Mouse (Mus musculus) liver, embryonic 16.5 days (tissue): ENCODE measurements around the gene Cdc42ep5. TPM values are rescaled to one million over a fixed set of nuclear protein-coding genes. Genes with fewer than 3 reads are reported as not detected.

Experiments used
- ATAC-seq: fragments of 200-750 bp; cut with Nextera tagmentation; 2 replicates; pipeline ENCODE4 v1.8.0; 2017; ENCODE audit warnings: low read depth, mild to moderate bottlenecking, moderate number of reproducible peaks, moderate library complexity
- H3K27ac ChIP-seq: fragments of 300-500 bp; sonication (generic); 2 replicates; pipeline ENCODE4 v1.5.1; 2014; ENCODE audit warnings: mild to moderate bottlenecking, low read length
- H3K27me3 ChIP-seq: fragments of 300-500 bp; sonication (generic); 2 replicates; pipeline ENCODE4 v1.6.1; 2014; ENCODE audit warnings: low read depth, low read length, mixed read lengths; ENCODE audit not compliant: control insufficient read depth, insufficient read depth
- H3K36me3 ChIP-seq: fragments of 300-500 bp; sonication (generic); 2 replicates; pipeline ENCODE4 v1.6.1; 2014; ENCODE audit warnings: mild to moderate bottlenecking; ENCODE audit not compliant: control insufficient read depth, insufficient read depth
- H3K4me1 ChIP-seq: fragments of 300-500 bp; sonication (generic); 2 replicates; pipeline ENCODE4 v1.6.1; 2014; ENCODE audit warnings: low read depth, low read length, mixed read lengths; ENCODE audit not compliant: control insufficient read depth
- H3K4me2 ChIP-seq: fragments of 300-500 bp; sonication (generic); 2 replicates; pipeline ENCODE4 v1.6.1; 2014; ENCODE audit warnings: low read depth, low read length, mixed read lengths
- H3K4me3 ChIP-seq: fragments of 300-500 bp; sonication (generic); 2 replicates; pipeline ENCODE4 v1.5.1; 2014; ENCODE audit warnings: low read depth, mild to moderate bottlenecking, low read length
- H3K9ac ChIP-seq: fragments of 300-500 bp; sonication (generic); 2 replicates; pipeline ENCODE4 v1.6.1; 2014; ENCODE audit warnings: low read depth, low read length
- H3K9me3 ChIP-seq: fragments of 300-500 bp; sonication (generic); replicated peaks from 2 replicates; pipeline ENCODE4 v1.6.1; 2016; ENCODE audit warnings: low read length; ENCODE audit not compliant: control insufficient read depth
- WGBS: fragments of 180-500 bp; shearing (Covaris S2); extraction: QIAGEN DNeasy Blood & Tissue Kit; methylation state at CpG from one replicate; pipeline ENCODE4 v1.1.7; 2014; ENCODE audit not compliant: insufficient replicate concordance; 5-methylcytosine and 5-hydroxymethylcytosine counted together
- polyA plus RNA-seq: library from polyadenylated mRNA; unstranded; fragments of >200 nt; fragmentation: Nextera tagmentation; extraction: Ambion mirVana; gene quantifications from 2 replicates; pipeline ENCODE4 v1.2.1, GENCODE M21; 2015

Gene Cdc42ep5
- polyA plus RNA-seq, 1 experiment from 2014 or later, result 6.7 TPM

GRCm38 (mm10) chr7:4111766-4112165 lies 52.9 kb downstream of the Cdc42ep5 start:
- no peaks in the 10 kb centered on the region for H3K36me3 ChIP-seq
- ATAC-seq, result no peak
- no peaks in the 10 kb centered on the region for H3K4me1 ChIP-seq
- H3K4me3 ChIP-seq, result no peak overlapping the region
- H3K9me3 ChIP-seq, result no peaks in the 10 kb centered on the region
- H3K27me3 ChIP-seq, result no peaks in the 10 kb centered on the region
- H3K4me2 ChIP-seq, result no peak overlapping the region
- H3K9ac ChIP-seq, result no peak overlapping the region
- H3K27ac ChIP-seq, result no peak overlapping the region
- WGBS, result 42% methylated on average over 3 of the region's 3 CpGs

DNA sequence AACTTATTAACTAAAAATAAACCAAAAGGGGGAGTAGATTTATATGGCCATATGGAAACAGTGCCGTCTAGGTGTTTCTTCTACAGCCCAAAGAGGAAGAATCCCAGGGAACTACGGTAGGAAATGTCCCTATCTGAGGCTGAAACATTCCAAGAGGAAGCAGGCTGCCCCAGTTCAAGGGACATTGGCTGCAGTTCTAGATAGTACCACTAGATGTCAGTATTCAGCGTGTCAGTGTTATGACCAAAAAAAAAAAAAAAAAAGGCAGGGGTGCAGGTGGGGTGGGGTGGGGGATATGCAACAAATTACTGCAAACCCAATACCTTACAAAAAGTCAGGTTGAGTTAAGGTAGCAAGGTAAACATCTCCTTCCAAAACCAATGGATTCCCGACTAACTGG lies 61.2 kb downstream of the Cdc42ep5 start:
- H3K27me3 ChIP-seq, result no peaks in the 10 kb centered on the region
- no peak for ATAC-seq
- H3K4me1 ChIP-seq, result no peaks in the 10 kb centered on the region
- WGBS, result 9% methylated on average over 4 of the region's 4 CpGs
- no peaks in the 10 kb centered on the region for H3K36me3 ChIP-seq
- H3K9ac ChIP-seq, result no peak overlapping the region
- no peaks in the 10 kb centered on the region for H3K9me3 ChIP-seq
- no peak overlapping the region for H3K4me2 ChIP-seq
- no peak overlapping the region for H3K4me3 ChIP-seq
- H3K27ac ChIP-seq, result no peak overlapping the region

Other genes starting within 250 kb of the Cdc42ep5 start
- 1.0 and 1.6 TPM in 2 replicates for gene Lilra6, start 249.4 kb downstream of the Cdc42ep5 start, polyA plus RNA-seq
- 2.0 and 2.4 TPM in 2 replicates for gene Lair1, start 101.7 kb downstream of the Cdc42ep5 start, polyA plus RNA-seq
- gene Ttyh1, start 45.5 kb downstream of the Cdc42ep5 start, polyA plus RNA-seq, result 0.20 and 0.50 TPM in 2 replicates
- 20.2 and 23.4 TPM in 2 replicates for gene Leng8, start 27.8 kb downstream of the Cdc42ep5 start, polyA plus RNA-seq
- gene Leng9, start 14.5 kb downstream of the Cdc42ep5 start, polyA plus RNA-seq, result 1.0 and 1.2 TPM in 2 replicates
- gene Lilra5, start 72.9 kb upstream of the Cdc42ep5 start, polyA plus RNA-seq, result 0.92 TPM in 2 replicates
- 0.09 and 0.18 TPM in 2 replicates for gene Ncr1, start 172.9 kb upstream of the Cdc42ep5 start, polyA plus RNA-seq
- 3.2 and 3.3 TPM in 2 replicates for gene Gp6, start 232.9 kb upstream of the Cdc42ep5 start, polyA plus RNA-seq